Mouse (Mus musculus) heart, adult 9 months (tissue): ENCODE data around the gene Calr3.
A peak's percentile ranks its signal among the peaks of the same experiment; 100 is the strongest.

ENCODE experiments used
- DNase-seq, 2 experiments: peaks; one replicate each; pipeline ENCODE4 v3.0.0; 2022; ENCODE audit warnings: low spot score in 2 of 2

Calr3 gene

DNA sequence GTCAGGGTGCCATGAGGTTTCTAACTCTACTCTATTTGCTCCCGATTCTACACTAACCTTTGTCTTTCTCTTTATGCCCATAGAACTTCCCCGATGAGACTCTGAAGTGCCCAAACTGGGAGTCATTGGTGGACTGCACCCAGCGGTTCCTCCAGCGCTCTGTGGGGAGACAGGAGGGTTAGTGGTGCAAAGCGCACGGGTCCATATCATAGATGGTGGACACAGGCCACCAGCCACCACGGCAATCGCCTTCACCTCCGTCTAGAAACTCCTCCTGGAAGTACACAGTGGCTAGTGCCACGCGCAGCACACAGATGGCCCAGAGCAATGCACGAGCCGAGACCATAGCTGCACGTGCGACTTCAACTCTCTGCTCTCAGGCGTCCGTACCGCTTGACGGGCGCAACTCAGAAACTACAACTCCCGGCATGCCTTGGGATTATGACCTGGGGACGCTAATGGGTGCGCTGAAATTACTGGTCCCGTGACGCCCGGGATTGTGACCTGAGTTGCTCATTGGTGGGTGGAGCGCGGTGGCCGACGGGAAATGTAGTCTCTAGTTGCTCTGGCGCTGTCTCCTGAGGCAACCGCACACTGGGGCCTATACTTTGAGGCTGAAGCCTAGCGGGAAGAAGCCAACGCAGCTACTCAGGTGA, at the start of gene Calr3, which contains the start of gene 1700030K09Rik:
Calr3 (minus strand) TSS at position 533 of the 656 bp plus-strand sequence.
1700030K09Rik (plus strand) TSS at position 543 of the 656 bp plus-strand sequence.
- DNase-seq = peak; percentile 97 to 99

DNA sequence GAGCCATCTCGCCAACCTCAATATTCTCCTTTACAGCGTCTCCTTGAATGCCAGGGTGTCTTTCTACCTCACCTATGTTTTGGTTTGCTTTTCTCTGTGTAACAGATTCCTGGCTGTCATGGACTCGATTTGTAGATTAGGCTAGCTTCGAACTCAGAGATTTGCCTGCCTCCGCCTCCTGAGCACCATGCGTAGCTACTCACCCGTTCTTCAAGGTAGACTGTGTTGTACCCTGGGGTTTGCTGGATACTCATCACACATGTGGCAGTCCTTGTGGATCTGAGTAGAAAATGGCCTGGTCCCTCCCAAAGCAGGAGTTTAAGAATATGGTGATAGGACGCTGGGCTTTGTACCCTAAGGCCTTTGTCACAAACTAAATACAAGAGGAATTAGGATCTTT, 49.7 kb upstream of the Calr3 start:
- DNase-seq = no peak

- DNase-seq = peak; percentile 99 to 100
These were observed 49.0 kb upstream of the Calr3 start for GRCm38 (mm10) chr8:72492622-72493081.

- no peak for DNase-seq
These were observed 48.3 kb upstream of the Calr3 start, which contains the start of gene Slc35e1 for GRCm38 (mm10) chr8:72491680-72492621. Gene Slc35e1 (minus strand): TSS chr8:72492614.

- DNase-seq = no peak
These were observed 47.3 kb upstream of the Calr3 start for GRCm38 (mm10) chr8:72491017-72491416.

- DNase-seq = no peak
These were observed 43.3 kb upstream of the Calr3 start for GRCm38 (mm10) chr8:72487014-72487413.

- DNase-seq = peak; percentile 48 to 60
These were observed 42.0 kb upstream of the Calr3 start for GRCm38 (mm10) chr8:72485456-72486199.

DNA sequence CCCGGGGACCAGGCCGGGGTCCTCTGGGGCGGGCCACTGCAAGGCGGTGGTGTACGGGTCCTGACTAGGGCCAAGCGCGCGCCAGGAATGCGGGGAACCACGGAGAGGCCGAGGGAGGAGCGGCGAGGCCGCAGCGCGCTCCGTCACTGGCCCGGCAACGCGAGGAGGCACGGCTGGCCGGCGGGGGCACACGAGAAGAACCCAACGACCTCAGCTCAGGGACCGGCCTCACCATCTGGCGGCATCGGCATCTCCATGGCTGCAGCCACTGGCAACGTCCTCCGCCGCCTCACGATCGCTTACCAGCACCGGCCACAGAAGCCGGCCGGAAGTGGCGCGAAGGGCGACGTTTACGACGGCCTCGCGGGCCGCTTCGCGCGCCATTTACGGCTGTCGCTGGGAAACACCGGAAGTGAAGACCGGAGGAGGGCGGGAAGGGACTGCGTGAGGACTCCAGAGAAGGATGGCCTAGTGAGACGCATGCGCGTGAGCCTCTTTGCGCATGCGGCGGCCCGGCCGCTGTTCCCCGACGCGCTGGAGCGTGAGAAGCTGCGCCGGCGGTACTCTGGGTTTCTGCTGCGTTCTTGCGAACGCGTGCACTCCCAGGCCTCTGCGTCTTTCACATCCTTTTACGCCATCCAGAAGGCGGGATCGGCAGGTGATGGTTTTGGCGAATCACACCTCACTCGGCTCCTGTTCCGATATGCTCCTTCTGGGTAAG, 31.3 kb upstream of the Calr3 start, which contains the start of gene Cherp:
Cherp (minus strand) TSS at position 401 of the 721 bp plus-strand sequence.
- peak; percentile 98 for DNase-seq

DNA sequence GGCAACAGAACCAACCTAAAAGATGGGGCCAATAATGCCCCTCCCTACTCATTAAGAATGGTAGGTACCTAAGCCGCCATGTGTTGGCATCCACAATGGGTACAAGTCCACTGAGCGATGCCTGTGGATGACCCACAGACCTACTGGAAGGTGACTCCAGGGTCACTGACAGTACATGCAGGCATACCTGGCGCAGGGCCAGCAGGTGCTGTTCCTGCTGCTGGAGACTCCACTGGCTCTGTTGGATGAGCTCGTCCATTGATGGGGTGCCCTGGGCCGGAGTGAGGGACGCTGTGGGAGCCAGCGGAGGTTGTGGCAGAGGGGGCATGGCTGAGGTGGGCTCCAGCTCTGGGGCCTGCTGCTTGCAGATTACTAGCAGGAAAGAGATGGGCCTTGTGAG, 27.0 kb upstream of the Calr3 start:
- DNase-seq = no peak

DNA sequence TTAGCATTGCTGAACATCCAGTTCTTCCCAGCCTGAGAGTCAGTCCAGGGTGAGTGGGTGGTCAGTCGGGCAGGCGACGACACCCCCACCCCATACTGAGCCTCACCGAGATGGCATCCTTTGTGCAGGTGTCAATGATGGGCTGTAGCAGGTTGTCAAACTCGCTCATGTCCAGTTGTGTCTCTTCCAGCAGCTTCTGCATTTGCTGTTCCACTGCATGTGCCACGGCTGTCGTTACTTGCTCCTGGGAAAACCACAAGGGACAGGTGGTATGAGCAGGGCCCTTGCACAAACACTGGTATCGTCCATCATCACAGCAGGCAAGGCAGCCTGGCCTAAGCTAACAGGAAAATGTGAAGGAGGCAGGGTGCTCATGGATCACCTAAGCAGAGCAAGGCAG, 26.3 kb upstream of the Calr3 start:
- no peak for DNase-seq

DNA sequence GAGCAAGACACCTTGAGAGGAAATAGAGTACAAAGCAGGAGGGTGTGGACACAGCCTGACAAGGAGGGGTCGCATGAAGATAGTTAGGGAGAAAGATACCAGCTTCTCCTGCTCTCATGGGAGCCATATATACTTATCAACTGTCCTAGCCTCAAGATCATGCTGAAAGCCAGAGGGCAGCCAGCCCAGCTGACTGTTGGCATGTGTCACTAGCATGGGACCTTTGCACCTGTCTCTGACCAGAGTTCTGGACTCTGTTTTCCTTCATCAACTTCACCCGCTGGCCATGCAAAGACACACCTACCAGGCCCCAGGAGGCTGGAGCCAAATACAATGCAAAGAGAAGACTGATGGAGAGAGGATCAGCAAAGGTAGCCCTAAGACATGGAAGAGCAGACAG, 25.6 kb upstream of the Calr3 start:
- no peak for DNase-seq

GRCm38 (mm10) chr8:72464211-72464610, 20.5 kb upstream of the Calr3 start:
- DNase-seq = no peak

- DNase-seq = no peak
These were observed 16.3 kb upstream of the Calr3 start for GRCm38 (mm10) chr8:72459881-72460533.

DNA sequence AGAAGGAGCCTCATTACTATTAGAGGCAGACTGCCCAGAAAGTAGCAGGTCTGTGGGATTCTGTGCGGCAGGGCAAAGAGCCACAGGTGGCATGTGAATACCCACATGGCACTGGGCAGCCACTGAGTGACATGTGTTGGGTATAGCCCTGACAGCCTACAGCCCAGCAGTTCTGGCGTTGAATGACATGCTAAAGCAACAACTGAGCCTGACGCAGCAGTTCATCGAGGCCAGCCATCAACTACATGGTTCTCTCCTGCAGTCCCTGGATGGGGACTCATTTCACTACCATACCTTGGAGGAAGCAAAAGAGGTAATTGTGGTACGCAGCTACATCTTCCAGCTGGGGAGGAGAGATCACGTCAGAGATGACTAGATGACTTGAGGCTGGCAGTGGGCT, 14.8 kb upstream of the Calr3 start:
- no peak for DNase-seq

DNA sequence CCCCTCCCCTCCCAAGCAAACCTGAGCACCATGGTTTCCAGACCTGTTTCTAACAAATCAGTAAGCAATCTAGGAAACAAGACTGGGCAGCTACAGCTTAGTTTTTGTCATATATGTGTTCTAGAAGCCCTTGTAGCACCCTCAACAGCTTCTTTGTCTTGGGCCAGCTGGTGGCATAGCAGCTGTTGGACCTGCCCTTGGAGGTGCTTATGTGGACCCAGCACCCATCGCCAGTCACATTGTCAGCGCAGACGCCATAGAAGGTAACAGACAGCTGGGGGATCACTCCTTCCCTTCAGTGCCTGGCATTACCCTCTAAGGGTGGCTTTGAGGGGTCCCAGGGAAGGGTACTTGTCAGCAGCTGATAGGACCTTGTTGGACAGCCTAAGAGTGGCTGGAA, 14.1 kb upstream of the Calr3 start:
- DNase-seq = no peak

- DNase-seq = no peak
These were observed 11.6 kb upstream of the Calr3 start for GRCm38 (mm10) chr8:72455317-72455716.

- no peak for DNase-seq
These were observed 10.2 kb upstream of the Calr3 start for GRCm38 (mm10) chr8:72453904-72454303.

GRCm38 (mm10) chr8:72451516-72451915, 7.8 kb upstream of the Calr3 start:
- no peak for DNase-seq

DNA sequence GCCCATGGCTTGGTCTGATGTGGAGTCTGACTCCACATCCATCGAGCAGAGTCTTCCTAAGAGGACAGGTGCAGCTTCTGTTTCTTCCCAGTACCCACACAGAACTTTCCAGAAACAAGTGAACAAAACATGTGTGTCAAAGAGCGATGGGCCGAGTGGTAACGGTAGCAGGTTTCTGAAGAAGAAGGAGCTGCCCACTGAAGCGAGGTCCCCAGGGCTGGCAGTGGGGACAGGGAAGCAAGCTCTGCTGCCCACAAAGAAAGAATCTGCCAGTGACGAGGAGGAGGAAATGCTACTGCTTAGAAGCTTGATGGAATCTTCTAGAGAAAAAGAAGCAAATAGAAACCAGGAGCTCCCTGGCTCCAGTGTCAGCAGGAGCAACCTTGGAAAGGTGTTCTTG, 1.4 kb upstream of the Calr3 start:
- no peak for DNase-seq

- no peak for DNase-seq
These were observed 302 bp upstream of the Calr3 start for GRCm38 (mm10) chr8:72443994-72444350.
